Mouse (Mus musculus): Measurements from ENCODE around the gene Ctsa.
"Not testable (repeated sequence)": the region's sequence is repeated elsewhere in the genome, so short reads cannot be mapped to it uniquely, and the experiment has no call there.

The Ctsa gene

DNA sequence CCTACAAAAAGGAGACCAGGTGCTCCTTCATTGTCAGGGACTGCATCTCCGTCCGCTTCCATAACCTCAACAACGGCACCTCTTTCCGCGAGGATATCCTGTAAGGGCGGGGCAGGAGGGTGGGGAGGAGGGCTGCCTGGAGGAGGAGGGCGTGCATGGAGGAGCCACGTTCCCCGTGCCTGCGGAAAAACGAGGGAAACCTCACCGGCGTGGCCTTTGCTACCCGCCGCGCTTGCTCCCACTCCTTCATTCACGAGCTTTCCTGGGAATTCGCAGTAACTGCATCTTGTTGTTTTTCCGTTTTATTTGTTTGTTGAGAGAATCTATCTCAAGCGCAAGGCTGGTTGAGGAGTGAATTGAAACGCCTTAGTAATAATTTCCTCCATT is 27.3 kb upstream of the Ctsa start:
- DNase-seq (ENCODE audit: low spot score), result no peak

- no peak for DNase-seq (ENCODE audit: low spot score)
Measured at GRCm38 (mm10) chr2:164806614-164807013, 26.1 kb upstream of the Ctsa start.

DNA sequence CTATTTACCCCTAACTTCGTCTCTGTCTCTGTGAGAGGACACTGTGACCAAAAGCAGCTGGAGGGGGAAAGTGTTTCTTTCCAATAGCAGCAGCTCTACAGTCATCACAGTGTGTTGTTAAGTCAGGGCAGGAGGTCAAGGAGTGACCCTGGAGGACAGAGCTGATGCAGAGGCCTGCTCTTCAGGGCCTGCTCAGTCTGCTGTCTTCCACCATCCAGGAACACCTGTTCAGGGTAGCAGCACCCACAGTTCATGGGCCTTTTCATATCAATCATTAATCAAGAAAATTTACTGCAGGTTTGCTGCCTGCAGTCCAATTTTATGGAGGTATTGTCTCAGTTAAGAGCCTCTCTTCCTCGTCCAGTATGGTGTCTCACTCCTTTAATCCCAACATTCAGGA is 19.1 kb upstream of the Ctsa start:
- no peak for DNase-seq (ENCODE audit: low spot score)

GRCm38 (mm10) chr2:164815348-164815747 is 17.3 kb upstream of the Ctsa start:
- DNase-seq (ENCODE audit: low spot score), result no peak

GRCm38 (mm10) chr2:164815821-164816220 is 16.9 kb upstream of the Ctsa start:
- no peak for DNase-seq (ENCODE audit: low spot score)

DNA sequence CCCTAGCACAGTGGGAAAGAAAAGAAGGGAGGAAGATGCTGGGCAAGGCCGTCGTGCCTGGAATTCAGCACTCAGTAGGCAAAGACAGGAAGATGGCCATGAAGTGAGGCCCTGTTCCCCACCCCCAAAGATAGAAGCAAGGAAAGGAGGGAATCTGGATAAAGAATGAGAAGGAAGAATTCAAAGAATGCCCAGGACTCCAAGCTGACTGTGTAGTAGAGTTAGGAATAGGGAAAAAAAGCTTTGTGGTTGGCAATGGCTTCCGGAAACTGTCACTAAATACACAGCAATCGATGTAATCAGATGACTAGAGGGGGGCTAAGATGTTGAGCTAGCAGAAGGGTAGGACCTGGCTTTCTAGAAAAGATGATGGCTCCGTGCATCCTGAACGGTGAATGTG is 15.5 kb upstream of the Ctsa start:
- no peak for DNase-seq (ENCODE audit: low spot score)

DNA sequence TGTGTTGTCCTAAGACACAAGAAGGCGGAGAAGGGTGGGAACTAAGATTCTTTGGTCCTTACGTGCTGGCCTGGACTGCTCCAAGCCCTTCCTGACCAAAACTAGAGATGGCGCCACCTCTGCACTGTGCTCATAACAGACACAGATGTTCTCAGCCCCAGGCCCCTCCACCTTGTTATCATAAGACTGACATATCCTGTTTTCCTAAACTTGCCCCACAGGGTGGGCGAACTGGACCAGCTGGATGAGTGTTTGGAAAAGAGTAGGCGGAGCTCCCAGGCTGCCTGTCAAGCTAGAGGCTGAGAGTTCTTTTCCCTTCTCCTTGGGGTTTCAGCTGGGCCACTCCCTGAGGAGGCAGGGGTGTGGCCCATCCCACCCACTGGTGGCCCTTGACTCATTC is 15.0 kb upstream of the Ctsa start:
- no peak for DNase-seq (ENCODE audit: low spot score)

- DNase-seq (ENCODE audit: low spot score), result no peak
Measured at GRCm38 (mm10) chr2:164821060-164821459, 11.6 kb upstream of the Ctsa start.

GRCm38 (mm10) chr2:164822636-164823165 is 10.0 kb upstream of the Ctsa start, which contains the start of gene Zswim1:
TSS of gene Zswim1 (plus strand) at chr2:164822686.
- peak; percentile 100 for DNase-seq (ENCODE audit: low spot score)

GRCm38 (mm10) chr2:164823181-164823585 is 9.5 kb upstream of the Ctsa start:
- no peak for DNase-seq (ENCODE audit: low spot score)

GRCm38 (mm10) chr2:164823969-164824368 is 8.7 kb upstream of the Ctsa start:
- DNase-seq (ENCODE audit: low spot score), result no peak

- DNase-seq (ENCODE audit: low spot score), result no peak
Measured at GRCm38 (mm10) chr2:164825521-164825920, 7.2 kb upstream of the Ctsa start.

- DNase-seq (ENCODE audit: low spot score), result no peak
Measured at GRCm38 (mm10) chr2:164827146-164827850, 5.4 kb upstream of the Ctsa start.

DNA sequence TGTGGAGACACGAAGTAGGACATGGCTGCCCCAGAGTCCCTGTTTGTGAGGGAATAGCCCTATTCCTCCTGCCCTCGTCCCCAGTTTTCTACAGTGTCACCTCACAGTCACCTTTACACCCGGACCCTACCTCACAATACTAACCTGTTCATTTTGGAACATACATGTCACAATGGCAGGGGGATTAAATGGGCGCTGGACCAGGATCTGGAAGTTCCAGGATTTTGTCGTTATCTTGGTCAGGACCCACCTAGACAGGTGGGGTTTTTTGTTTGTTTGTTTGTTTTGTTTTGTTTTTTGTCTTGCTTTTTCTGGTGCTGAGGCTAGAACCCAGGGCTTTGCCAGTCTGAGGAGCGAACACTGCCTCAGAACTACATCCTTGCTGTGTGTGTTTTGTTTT is 4.2 kb upstream of the Ctsa start, which contains the start of gene Spata25:
TSS of gene Spata25 (minus strand) at position 101 of the 400 bp plus-strand sequence.
- no peak for DNase-seq (ENCODE audit: low spot score)

- DNase-seq (ENCODE audit: low spot score), result no peak
Measured at GRCm38 (mm10) chr2:164829090-164829489, 3.6 kb upstream of the Ctsa start.

- DNase-seq (ENCODE audit: low spot score), result no peak
Measured at GRCm38 (mm10) chr2:164831029-164831428, 1.6 kb upstream of the Ctsa start.

DNA sequence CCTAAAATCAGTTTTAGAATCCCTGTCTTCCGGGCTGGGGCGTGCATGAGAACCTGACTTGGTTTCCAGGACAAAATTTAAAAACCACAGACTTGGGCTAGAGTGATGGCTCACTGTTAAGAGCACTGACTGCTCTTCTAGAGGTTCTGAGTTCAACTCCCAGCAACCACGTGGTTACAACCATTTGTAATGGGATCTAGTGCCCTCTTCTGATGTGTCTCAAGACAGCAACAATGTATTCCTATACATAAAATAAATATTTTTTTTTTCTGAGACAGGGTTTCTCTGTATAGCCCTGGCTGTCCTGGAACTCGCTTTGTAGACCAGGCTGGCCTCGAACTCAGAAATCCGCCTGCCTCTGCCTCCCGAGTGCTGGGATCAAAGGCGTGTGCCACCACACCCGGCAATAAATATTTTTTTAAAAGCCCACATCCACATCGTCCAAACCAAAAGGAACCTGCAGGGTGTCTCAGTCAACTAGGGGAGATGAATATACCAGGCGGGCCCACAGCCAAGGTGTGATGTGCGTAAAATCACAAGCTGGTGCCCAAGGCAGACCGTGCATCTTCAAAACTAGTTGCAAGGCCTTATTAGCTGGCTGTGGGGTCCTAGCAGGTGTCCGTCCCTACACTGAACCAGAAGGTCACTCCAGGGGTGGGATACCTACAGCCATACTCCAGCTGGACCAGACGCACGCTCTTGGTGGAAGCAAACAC is 483 bp upstream of the Ctsa start:
- no peak for DNase-seq (ENCODE audit: low spot score)

DNA sequence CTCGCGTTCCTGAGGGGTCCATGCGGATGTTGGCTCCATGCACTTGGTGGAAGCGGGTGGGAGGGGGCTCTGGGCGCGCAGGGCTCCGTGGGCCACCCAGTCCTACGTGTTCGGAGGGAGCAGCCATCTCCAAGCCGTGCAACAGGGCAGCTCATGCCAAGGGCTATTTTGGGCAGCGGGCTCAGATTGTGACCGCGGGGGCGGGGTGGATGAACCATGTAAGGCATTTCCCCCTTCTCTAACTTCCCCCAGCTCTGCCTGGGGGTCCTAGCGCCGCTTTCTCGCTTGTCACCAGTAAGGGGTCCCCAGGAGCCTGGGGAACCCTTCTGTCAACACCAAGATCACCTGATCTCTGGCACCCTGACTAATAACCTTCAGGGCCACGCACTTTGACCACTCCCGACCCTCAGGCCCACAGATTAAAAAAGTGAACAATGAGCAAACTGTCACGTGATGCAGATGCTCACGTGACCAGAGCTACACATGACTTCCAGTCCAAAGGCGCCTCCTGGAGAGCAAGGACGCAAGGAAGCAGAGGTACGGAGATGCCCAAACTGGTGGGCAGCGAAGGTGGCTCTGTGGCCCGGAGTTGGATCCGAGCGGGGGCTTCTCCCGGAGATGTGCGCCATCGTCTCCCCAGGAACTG is 764 bp downstream of the Ctsa start, which contains the start of gene Neurl2:
TSS of gene Neurl2 (minus strand) at position 143 of the 646 bp plus-strand sequence.
- peak; percentile 91 for DNase-seq (ENCODE audit: low spot score)

GRCm38 (mm10) chr2:164834531-164834930 is 1.9 kb downstream of the Ctsa start:
- no peak for DNase-seq (ENCODE audit: low spot score)

GRCm38 (mm10) chr2:164835164-164835563 is 2.5 kb downstream of the Ctsa start:
- no peak for DNase-seq (ENCODE audit: low spot score)

GRCm38 (mm10) chr2:164845782-164846181 is 13.1 kb downstream of the Ctsa start:
- DNase-seq (ENCODE audit: low spot score), result no peak

DNA sequence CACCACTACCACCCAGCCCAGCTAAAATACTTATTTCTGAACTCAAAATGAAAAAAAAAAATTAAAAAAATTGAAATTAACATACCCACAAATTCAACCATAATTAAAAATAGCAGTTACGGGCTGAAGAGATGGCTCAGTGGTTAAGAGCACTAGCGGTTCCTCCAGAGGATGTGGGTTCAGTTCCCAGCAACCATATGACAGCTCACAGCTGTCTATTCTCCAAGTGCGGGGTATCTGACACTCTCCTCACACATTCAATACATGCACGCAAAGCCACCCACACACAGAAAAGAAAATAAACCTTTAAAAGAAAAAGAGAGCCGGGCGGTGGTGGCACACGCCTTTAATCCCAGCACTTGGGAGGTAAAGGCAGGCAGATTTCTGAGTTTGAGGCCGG is 17.4 kb downstream of the Ctsa start:
- no peak for DNase-seq (ENCODE audit: low spot score)

DNA sequence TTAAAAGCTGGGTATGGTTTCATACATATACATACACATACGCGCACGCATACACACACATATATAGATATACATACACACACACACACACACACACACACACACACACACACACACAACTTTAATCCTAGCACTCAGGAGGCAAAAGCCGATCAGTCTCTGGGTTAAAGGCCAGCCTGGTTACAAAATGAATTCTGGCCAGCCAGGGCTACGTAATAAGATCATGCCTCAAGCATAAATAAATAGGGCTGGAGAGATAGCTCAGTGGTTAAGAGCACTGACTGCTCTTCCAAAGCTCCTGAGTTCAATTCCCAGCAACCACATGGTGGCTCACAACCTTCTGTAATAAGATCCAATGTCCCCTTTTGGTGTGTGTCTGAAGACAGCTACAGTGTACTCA is 22.9 kb downstream of the Ctsa start:
- DNase-seq (ENCODE audit: low spot score), result not testable (repeated sequence)
